Mouse (Mus musculus) forebrain, embryonic 15.5 days (tissue): ENCODE data around the gene Slco4a1. TPM values are rescaled to one million over a fixed set of nuclear protein-coding genes. Genes with fewer than 3 reads are reported as not detected.
A peak's percentile ranks its signal among the peaks of the same experiment; 100 is the strongest.

Experiments used
- ATAC-seq: fragments of 200-750 bp; cut with Nextera tagmentation; replicated peaks from 2 replicates; pipeline ENCODE4 v1.8.0; 2017; ENCODE audit warnings: mild to moderate bottlenecking, moderate TSS enrichment, moderate library complexity
- H3K27ac ChIP-seq: fragments of 300-500 bp; sonication (generic); replicated peaks from 2 replicates; pipeline ENCODE4 v1.5.1; 2015; ENCODE audit warnings: mild to moderate bottlenecking, inconsistent platforms
- H3K27me3 ChIP-seq: fragments of 300-500 bp; sonication (generic); 2 replicates; pipeline ENCODE4 v1.6.1; 2015; ENCODE audit warnings: inconsistent platforms
- H3K36me3 ChIP-seq: fragments of 300-500 bp; sonication (generic); 2 replicates; pipeline ENCODE4 v1.6.1; 2015; ENCODE audit warnings: mild to moderate bottlenecking, inconsistent platforms
- H3K4me1 ChIP-seq: fragments of 300-500 bp; sonication (generic); 2 replicates; pipeline ENCODE4 v1.6.1; 2015; ENCODE audit warnings: inconsistent platforms
- H3K4me2 ChIP-seq: fragments of 300-500 bp; sonication (generic); replicated peaks from 2 replicates; pipeline ENCODE4 v1.6.1; 2015; ENCODE audit warnings: mild to moderate bottlenecking, inconsistent platforms
- H3K4me3 ChIP-seq: fragments of 300-500 bp; sonication (generic); 2 replicates; pipeline ENCODE4 v1.5.1; 2015; ENCODE audit warnings: mild to moderate bottlenecking, inconsistent platforms
- H3K9ac ChIP-seq: fragments of 300-500 bp; sonication (generic); replicated peaks from 2 replicates; pipeline ENCODE4 v1.6.1; 2015; ENCODE audit warnings: mild to moderate bottlenecking, inconsistent platforms
- H3K9me3 ChIP-seq: fragments of 300-500 bp; sonication (generic); 2 replicates; pipeline ENCODE4 v1.6.1; 2016; ENCODE audit warnings: inconsistent platforms
- WGBS: fragments of 180-500 bp; shearing (Covaris S2); methylation state at CpG from one replicate; pipeline ENCODE4 v1.1.7; 2015; ENCODE audit warnings: mixed read lengths; 5-methylcytosine and 5-hydroxymethylcytosine counted together
- polyA plus RNA-seq: library from polyadenylated mRNA; unstranded; fragments of >200 nt; fragmentation: Nextera tagmentation; extraction: Ambion mirVana; gene quantifications from 2 replicates; pipeline ENCODE4 v1.2.1, GENCODE M21; 2015

The Slco4a1 gene
- polyA plus RNA-seq, 1 experiment from 2014 or later = 1.4 TPM

GRCm38 (mm10) chr2:180432751-180433150, 23.3 kb upstream of the Slco4a1 start:
- no peaks in the 10 kb centered on the region for H3K36me3 ChIP-seq
- no peaks in the 10 kb centered on the region for H3K27me3 ChIP-seq
- peak; percentile 41; the same call in 1 of the 2 replicates for ATAC-seq
- no peak overlapping the region for H3K9ac ChIP-seq
- H3K27ac ChIP-seq = no peak overlapping the region
- H3K4me1 ChIP-seq = peaks cover 4% of the 10 kb centered on the region; the same call in 1 of the 2 replicates
- H3K9me3 ChIP-seq = no peaks in the 10 kb centered on the region
- no peak overlapping the region for H3K4me3 ChIP-seq
- H3K4me2 ChIP-seq = no peak overlapping the region
- 74% methylated on average over 10 of the region's 10 CpGs for WGBS

- WGBS = 70% methylated on average over 7 of the region's 7 CpGs
- no peaks in the 10 kb centered on the region for H3K27me3 ChIP-seq
- peaks cover 4% of the 10 kb centered on the region; the same call in 1 of the 2 replicates for H3K4me1 ChIP-seq
- no peak overlapping the region for H3K4me2 ChIP-seq
- no peaks in the 10 kb centered on the region for H3K36me3 ChIP-seq
- H3K27ac ChIP-seq = peak overlapping the region; percentile 21; the same call in 1 of the 2 replicates
- no peaks in the 10 kb centered on the region for H3K9me3 ChIP-seq
- no peak overlapping the region for H3K4me3 ChIP-seq
- no peak overlapping the region for H3K9ac ChIP-seq
- no peak for ATAC-seq
Measured at GRCm38 (mm10) chr2:180433350-180433749, 22.7 kb upstream of the Slco4a1 start.

DNA sequence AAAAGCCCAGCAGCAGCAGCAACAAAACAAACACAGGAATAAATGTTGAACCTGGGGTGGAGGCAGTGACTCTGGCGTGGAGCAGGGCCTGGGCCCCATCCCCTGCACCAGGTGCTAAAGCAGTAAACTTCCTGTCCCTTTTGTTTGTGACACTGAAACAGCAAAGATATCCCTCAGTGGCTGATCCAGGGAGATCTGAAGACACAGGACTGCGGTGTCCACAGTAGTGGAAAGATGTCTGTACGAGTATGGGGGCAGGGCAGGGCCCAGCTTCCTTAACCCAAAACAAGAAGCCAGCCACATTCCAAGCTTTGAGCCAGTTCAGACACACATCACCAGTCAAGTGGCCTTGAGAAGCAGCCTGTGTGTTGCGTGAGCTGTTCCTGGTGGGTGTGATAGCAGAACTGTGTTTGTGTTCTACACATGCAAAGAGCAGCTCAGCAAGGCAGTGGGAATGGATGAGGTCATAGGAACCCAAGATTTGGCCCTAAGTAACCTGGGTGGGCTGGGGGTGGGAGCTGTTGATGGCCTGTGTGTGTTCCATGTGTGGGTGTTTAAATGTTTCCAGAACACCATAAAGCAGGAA, 20.6 kb upstream of the Slco4a1 start:
- 77% methylated on average over 4 of the region's 4 CpGs for WGBS

DNA sequence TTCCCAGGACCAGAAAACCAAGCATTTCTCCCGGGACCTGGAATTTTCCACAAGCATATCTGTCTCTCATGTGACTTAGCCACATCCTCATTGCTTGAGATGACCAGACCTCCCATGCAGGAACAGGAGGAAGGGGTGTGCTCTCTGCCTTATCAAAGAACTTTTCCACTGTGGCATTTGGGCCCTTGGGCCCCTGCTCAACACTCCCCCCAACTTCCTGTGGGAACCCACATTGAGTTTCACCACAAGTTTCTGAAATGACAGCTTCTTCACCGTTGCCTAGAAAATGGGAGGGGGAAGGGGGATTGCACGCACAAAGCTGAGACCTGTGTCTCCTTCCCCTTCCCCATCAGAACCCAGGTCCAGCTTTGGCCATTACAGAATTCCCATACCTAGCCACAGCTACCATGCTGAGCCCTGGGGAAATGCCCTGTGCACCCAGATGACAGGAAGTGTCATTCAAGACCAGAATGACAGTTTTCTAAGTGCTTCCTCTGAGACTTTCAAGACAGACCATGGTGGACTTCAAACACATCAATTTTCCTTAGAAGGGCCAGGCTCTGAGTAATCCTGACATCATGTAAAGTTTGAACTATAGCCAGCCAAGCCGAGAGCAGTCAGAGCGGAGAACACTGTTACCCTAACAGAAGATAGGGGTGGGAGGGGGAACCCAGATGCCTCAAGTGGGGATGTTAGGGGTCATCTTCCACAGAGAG, 18.7 kb upstream of the Slco4a1 start:
- Histone ChIP-seq H3K9ac (no peak overlapping the region), H3K4me3 (no peak overlapping the region), H3K36me3 (no peaks in the 10 kb centered on the region), H3K4me1 (peaks cover 9% of the 10 kb centered on the region; the same call in 1 of the 2 replicates), H3K4me2 (no peak overlapping the region), H3K9me3 (no peaks in the 10 kb centered on the region), H3K27ac (no peak overlapping the region), H3K27me3 (no peaks in the 10 kb centered on the region)
- ATAC-seq = no peak
- 82% methylated on average over 5 of the region's 5 CpGs for WGBS

More for the DNA sequence above, 20.6 kb upstream of the Slco4a1 start:
- Histone ChIP-seq H3K36me3 (no peaks in the 10 kb centered on the region), H3K27me3 (no peaks in the 10 kb centered on the region), H3K9ac (no peak overlapping the region), H3K4me1 (peaks cover 4% of the 10 kb centered on the region; the same call in 1 of the 2 replicates), H3K4me3 (no peak overlapping the region), H3K4me2 (no peak overlapping the region), H3K27ac (no peak overlapping the region), H3K9me3 (no peaks in the 10 kb centered on the region)
- ATAC-seq = no peak

DNA sequence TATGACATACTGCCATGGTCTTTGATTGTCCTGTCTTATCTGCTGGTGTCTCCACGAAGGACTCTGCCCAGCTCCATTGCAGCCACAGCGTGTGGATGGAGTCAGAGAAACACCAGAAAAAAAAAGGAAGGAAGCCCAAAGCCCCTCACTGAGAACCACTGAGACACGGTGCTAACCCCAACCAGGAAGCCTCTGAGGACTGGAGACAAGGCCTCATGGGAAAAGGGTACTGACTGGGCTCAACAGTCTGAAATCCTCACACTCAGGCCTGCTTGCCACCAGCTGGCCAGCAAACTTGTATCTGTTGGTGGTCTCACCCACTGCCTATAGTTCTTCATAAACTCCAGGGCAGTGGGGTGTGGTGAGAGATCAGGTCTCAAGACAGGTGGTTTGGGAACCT, 16.3 kb upstream of the Slco4a1 start:
- Histone ChIP-seq H3K4me2 (no peak overlapping the region), H3K4me1 (peaks cover 5% of the 10 kb centered on the region; the same call in 1 of the 2 replicates), H3K27me3 (no peaks in the 10 kb centered on the region), H3K9me3 (no peaks in the 10 kb centered on the region), H3K4me3 (no peak overlapping the region), H3K36me3 (no peaks in the 10 kb centered on the region), H3K27ac (no peak overlapping the region), H3K9ac (no peak overlapping the region)
- no peak for ATAC-seq
- 80% methylated on average over 3 of the region's 3 CpGs for WGBS

DNA sequence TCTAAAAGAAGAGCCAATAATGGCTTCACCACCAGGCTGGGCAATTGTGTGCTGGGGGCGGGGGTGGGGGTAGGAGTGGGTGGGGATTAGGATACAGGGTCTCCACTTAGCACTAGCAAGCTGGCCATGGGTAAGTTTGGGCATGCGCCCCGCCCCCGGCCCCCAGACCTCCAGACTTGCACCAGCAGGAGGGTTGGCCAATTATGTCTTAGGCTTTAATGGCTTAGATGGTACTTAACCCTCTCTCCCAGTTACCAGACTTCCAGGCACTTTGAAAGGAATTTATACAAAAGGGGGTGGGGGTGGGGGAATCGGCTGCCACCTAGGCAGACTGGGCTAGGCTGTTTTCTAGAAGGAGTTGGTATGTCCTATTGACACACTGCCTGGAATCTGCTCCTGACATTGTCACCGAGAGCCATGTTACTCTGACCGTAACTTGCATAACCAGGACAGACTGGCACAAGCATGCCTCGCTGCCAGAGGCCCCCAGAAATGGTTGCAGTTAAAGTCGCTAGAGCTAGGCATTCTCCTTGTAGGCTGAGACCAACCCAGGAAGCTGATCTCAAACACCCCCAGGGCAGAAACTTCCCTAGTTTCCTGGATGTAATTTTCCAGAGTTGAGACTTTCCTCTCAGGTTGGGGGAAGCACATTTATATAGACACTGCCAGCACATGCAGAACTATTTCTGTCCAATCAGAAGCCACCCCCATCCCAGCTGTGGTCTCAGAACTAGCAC, 15.3 kb upstream of the Slco4a1 start:
- Histone ChIP-seq H3K9ac (no peak overlapping the region), H3K27me3 (no peaks in the 10 kb centered on the region), H3K9me3 (no peaks in the 10 kb centered on the region), H3K36me3 (no peaks in the 10 kb centered on the region), H3K4me1 (peaks cover 5% of the 10 kb centered on the region; the same call in 1 of the 2 replicates), H3K4me3 (no peak overlapping the region), H3K27ac (no peak overlapping the region), H3K4me2 (no peak overlapping the region)
- ATAC-seq = no peak
- 15% methylated on average over 9 of the region's 9 CpGs for WGBS

DNA sequence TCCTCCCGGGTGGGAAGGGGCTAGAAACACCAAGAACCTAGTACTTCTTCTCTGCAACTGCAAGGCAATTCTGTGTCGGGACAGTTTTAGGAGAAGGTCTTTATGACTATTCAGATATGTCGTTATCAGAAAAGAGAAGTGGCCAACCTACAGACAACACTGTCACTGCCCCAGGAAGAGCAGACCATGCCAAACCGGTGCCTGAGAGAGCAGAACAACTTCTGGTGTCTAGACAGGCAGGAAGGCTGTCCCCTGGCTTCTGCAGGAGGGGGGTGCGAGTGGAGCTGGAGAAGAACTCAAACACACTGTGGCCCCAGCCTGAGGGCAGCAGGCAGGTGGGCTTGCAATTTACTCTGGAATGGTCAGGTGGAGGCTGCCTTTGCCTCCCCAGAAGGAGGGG, 14.0 kb upstream of the Slco4a1 start:
- WGBS = 84% methylated on average over 5 of the region's 5 CpGs

GRCm38 (mm10) chr2:180443861-180444260, 12.2 kb upstream of the Slco4a1 start:
- H3K4me3 ChIP-seq = no peak overlapping the region
- 75% methylated on average over 7 of the region's 7 CpGs for WGBS
- no peaks in the 10 kb centered on the region for H3K36me3 ChIP-seq
- H3K27ac ChIP-seq = no peak overlapping the region
- no peaks in the 10 kb centered on the region for H3K9me3 ChIP-seq
- H3K4me2 ChIP-seq = no peak overlapping the region
- H3K4me1 ChIP-seq = peaks cover 5% of the 10 kb centered on the region; the same call in 1 of the 2 replicates
- H3K27me3 ChIP-seq = no peaks in the 10 kb centered on the region
- ATAC-seq = no peak
- H3K9ac ChIP-seq = no peak overlapping the region

More for the DNA sequence above, 14.0 kb upstream of the Slco4a1 start:
- no peak for ATAC-seq
- Histone ChIP-seq H3K9ac (no peak overlapping the region), H3K27me3 (no peaks in the 10 kb centered on the region), H3K36me3 (no peaks in the 10 kb centered on the region), H3K4me1 (peaks cover 5% of the 10 kb centered on the region; the same call in 1 of the 2 replicates), H3K4me3 (no peak overlapping the region), H3K27ac (no peak overlapping the region), H3K4me2 (no peak overlapping the region), H3K9me3 (no peaks in the 10 kb centered on the region)

GRCm38 (mm10) chr2:180444957-180445785, 10.9 kb upstream of the Slco4a1 start:
- Histone ChIP-seq H3K27ac (no peak overlapping the region), H3K27me3 (no peaks in the 10 kb centered on the region), H3K9ac (no peak overlapping the region), H3K4me1 (peaks cover 5% of the 10 kb centered on the region; the same call in 1 of the 2 replicates), H3K9me3 (no peaks in the 10 kb centered on the region), H3K36me3 (no peaks in the 10 kb centered on the region), H3K4me2 (no peak overlapping the region), H3K4me3 (no peak overlapping the region)
- ATAC-seq = no peak
- 28% methylated on average over 8 of the region's 9 CpGs for whole genome bisulfite sequencing

DNA sequence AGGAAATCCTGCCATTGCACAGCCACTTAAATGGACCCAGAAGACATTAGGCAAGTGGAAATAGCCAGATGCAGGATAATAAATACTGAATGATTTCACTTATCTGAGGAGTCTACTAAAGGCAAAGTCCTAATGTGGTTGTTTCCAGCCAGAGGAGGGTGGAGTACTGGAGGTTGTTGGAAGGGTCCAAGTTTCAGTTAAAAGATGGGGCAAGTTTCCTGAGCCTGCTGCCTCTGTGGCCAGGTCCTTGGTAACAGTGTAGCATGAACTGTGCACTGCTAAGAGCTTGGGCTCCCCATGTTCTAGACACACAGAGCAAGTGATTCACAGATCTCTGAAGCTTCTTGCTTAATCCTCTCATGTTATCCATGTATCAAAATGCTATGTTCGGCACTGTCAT, 10.1 kb upstream of the Slco4a1 start:
- no peaks in the 10 kb centered on the region for H3K27me3 ChIP-seq
- no peak for ATAC-seq
- H3K4me3 ChIP-seq = no peak overlapping the region
- no peaks in the 10 kb centered on the region for H3K4me1 ChIP-seq
- no peak overlapping the region for H3K27ac ChIP-seq
- H3K4me2 ChIP-seq = no peak overlapping the region
- H3K9me3 ChIP-seq = no peaks in the 10 kb centered on the region
- H3K36me3 ChIP-seq = no peaks in the 10 kb centered on the region
- WGBS = 96% methylated on average over 1 of the region's 1 CpGs
- no peak overlapping the region for H3K9ac ChIP-seq

GRCm38 (mm10) chr2:180449007-180449406, 7.0 kb upstream of the Slco4a1 start:
- H3K27me3 ChIP-seq = no peaks in the 10 kb centered on the region
- H3K27ac ChIP-seq = no peak overlapping the region
- no peak for ATAC-seq
- WGBS = 78% methylated on average over 5 of the region's 5 CpGs
- H3K36me3 ChIP-seq = no peaks in the 10 kb centered on the region
- H3K9me3 ChIP-seq = no peaks in the 10 kb centered on the region
- H3K4me2 ChIP-seq = no peak overlapping the region
- H3K9ac ChIP-seq = no peak overlapping the region
- H3K4me3 ChIP-seq = no peak overlapping the region
- no peaks in the 10 kb centered on the region for H3K4me1 ChIP-seq
